Mouse (Mus musculus): ENCODE data around the gene Mtus2.

GRCm38 (mm10) chr5:148133448-148134060 is 176.4 kb downstream of the Mtus2 start:
- no peak for TF ChIP-seq EP300 (IDR thresholded peaks at IDR 0.05; ENCODE audit: low read depth)
- TF ChIP-seq CTCF (IDR thresholded peaks at IDR 0.05; ENCODE audit: low read depth), result no peak

Data from liver, postnatal 0 days (tissue).